Mouse (Mus musculus) midbrain, embryonic 12.5 days (tissue): ENCODE measurements around the gene Mydgf. TPM values are rescaled to one million over a fixed set of nuclear protein-coding genes. Genes with fewer than 3 reads are reported as not detected.

Source experiments
- ATAC-seq: fragments of 200-750 bp; cut with Nextera tagmentation; 2 replicates; pipeline ENCODE4 v1.8.0; 2017; ENCODE audit warnings: low read depth, moderate TSS enrichment, moderate library complexity; ENCODE audit not compliant: low FRiP score
- H3K27ac ChIP-seq: fragments of 300-500 bp; sonication (generic); replicated peaks from 2 replicates; pipeline ENCODE4 v1.5.1; 2016; ENCODE audit warnings: mild to moderate bottlenecking
- H3K27me3 ChIP-seq: fragments of 300-500 bp; sonication (generic); 2 replicates; pipeline ENCODE4 v1.6.1; 2016; ENCODE audit warnings: mild to moderate bottlenecking
- H3K36me3 ChIP-seq: fragments of 300-500 bp; sonication (generic); 2 replicates; pipeline ENCODE4 v1.6.1; 2016
- H3K4me1 ChIP-seq: fragments of 300-500 bp; sonication (generic); 2 replicates; pipeline ENCODE4 v1.6.1; 2016
- H3K4me2 ChIP-seq: fragments of 300-500 bp; sonication (generic); replicated peaks from 2 replicates; pipeline ENCODE4 v1.6.1; 2016; ENCODE audit warnings: mild to moderate bottlenecking, moderate library complexity
- H3K4me3 ChIP-seq: fragments of 300-500 bp; sonication (generic); 2 replicates; pipeline ENCODE4 v1.5.1; 2016; ENCODE audit warnings: mild to moderate bottlenecking
- H3K9ac ChIP-seq: fragments of 300-500 bp; sonication (generic); replicated peaks from 2 replicates; pipeline ENCODE4 v1.6.1; 2016; ENCODE audit warnings: mild to moderate bottlenecking, moderate library complexity
- H3K9me3 ChIP-seq: fragments of 300-500 bp; sonication (generic); 2 replicates; pipeline ENCODE4 v1.6.1; 2016; ENCODE audit warnings: mild to moderate bottlenecking
- WGBS: fragments of 180-500 bp; shearing (Covaris S2); methylation state at CpG from one replicate; pipeline ENCODE4 v1.1.7; 2016; 5-methylcytosine and 5-hydroxymethylcytosine counted together
- polyA plus RNA-seq: library from polyadenylated mRNA; unstranded; fragments of >200 nt; fragmentation: Nextera tagmentation; extraction: Ambion mirVana; gene quantifications from 2 replicates; pipeline ENCODE4 v1.2.1, GENCODE M21; 2016

Mydgf gene
- polyA plus RNA-seq, 1 experiment from 2014 or later = 61.6 TPM

DNA sequence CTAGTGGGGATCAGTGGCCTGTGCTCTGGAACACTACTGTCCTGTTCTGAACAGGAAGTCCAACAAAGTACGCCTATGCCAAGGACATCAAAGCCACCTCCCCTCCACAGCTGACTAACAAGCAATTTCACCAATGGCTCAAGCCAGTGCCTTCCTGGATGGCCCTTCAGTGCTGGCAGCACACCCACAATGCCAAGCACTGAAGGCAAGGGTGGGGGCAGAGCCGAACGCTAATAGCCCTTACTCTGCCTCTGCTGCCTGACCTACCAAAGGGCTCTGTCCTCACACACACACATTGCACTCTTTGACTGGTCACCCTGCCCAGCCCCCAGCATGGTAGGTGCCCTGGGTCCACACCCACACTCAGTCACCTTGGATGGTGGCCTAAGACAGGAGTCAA is 25.1 kb upstream of the Mydgf start:
- H3K4me3 ChIP-seq = no peak overlapping the region
- no peaks in the 10 kb centered on the region for H3K9me3 ChIP-seq
- H3K4me1 ChIP-seq = peaks cover 4% of the 10 kb centered on the region; the same call in 1 of the 2 replicates
- WGBS = 97% methylated on average over 3 of the region's 3 CpGs
- H3K27me3 ChIP-seq = no peaks in the 10 kb centered on the region
- ATAC-seq = no peak
- no peak overlapping the region for H3K27ac ChIP-seq
- no peak overlapping the region for H3K9ac ChIP-seq
- peaks cover 86% of the 10 kb centered on the region for H3K36me3 ChIP-seq
- H3K4me2 ChIP-seq = no peak overlapping the region

- no peaks in the 10 kb centered on the region for H3K9me3 ChIP-seq
- 93% methylated on average over 9 of the region's 9 CpGs for WGBS
- H3K27me3 ChIP-seq = no peaks in the 10 kb centered on the region
- H3K27ac ChIP-seq = no peak overlapping the region
- H3K9ac ChIP-seq = no peak overlapping the region
- ATAC-seq = no peak
- no peak overlapping the region for H3K4me2 ChIP-seq
- no peak overlapping the region for H3K4me3 ChIP-seq
- H3K36me3 ChIP-seq = peaks cover 94% of the 10 kb centered on the region
- H3K4me1 ChIP-seq = peaks cover 3% of the 10 kb centered on the region; the same call in 1 of the 2 replicates
Measured at GRCm38 (mm10) chr17:56207963-56208530, 24.3 kb upstream of the Mydgf start.

GRCm38 (mm10) chr17:56206986-56207674 is 23.4 kb upstream of the Mydgf start:
- Histone ChIP-seq H3K9ac (no peak overlapping the region), H3K9me3 (no peaks in the 10 kb centered on the region), H3K4me3 (no peak overlapping the region), H3K36me3 (peaks cover 100% of the 10 kb centered on the region), H3K27me3 (no peaks in the 10 kb centered on the region), H3K4me1 (no peaks in the 10 kb centered on the region), H3K27ac (no peak overlapping the region), H3K4me2 (no peak overlapping the region)
- ATAC-seq = no peak
- WGBS = 89% methylated on average over 6 of the region's 6 CpGs

DNA sequence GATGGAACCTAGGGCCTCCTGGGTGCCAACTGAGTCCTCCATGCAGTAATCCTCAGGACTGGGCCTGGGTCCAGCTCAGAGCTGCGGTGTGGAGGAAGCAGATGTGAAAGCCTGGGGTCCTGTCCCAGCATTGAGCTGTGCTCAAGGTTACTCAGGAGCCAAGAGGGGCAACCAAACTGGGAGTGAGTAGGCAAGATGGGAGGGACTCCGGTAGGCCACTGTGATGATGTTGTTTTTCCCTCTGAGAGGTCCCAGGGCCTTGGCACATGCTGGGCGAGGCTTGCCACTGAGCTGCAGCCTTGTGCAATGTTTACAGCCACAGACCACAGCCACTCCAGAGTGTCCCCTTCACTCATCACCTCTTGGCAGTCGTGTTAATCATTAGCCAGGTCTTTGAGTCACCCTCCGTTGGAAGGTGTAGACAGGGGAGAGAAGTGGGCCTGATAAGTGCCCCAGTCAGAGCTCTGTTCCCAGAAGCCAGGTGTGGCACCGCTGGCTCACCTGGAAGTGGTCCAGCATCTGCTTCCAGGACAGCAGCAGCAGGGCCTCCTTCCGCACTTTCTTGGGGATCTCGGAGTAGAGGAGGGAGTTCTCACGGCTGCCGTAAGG is 22.7 kb upstream of the Mydgf start:
- Histone ChIP-seq H3K36me3 (peaks cover 100% of the 10 kb centered on the region), H3K9ac (no peak overlapping the region), H3K4me2 (no peak overlapping the region), H3K4me1 (no peaks in the 10 kb centered on the region), H3K27me3 (no peaks in the 10 kb centered on the region), H3K27ac (no peak overlapping the region), H3K9me3 (no peaks in the 10 kb centered on the region), H3K4me3 (no peak overlapping the region)
- WGBS = 89% methylated on average over 10 of the region's 10 CpGs
- ATAC-seq = no peak

DNA sequence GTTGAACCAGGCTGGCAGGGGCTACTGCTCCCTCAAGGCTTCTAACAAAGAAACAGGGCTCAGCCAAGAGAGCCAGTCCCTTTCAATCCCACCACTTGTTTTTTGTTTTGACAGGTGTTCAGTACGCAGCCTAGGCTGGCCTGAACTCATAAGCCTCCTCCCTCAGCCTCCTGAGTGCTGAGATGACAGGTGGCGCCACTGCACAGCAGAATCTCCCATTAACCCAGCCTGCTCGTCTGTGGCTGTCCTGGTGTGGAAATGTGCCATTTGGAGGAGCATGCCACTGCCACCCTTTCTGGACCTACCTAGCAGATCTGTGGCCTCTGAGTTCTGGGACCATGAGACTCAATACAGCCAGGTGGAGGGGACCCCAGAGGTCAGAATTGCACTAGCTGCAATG is 20.0 kb upstream of the Mydgf start:
- H3K4me1 ChIP-seq = no peaks in the 10 kb centered on the region
- H3K27me3 ChIP-seq = no peaks in the 10 kb centered on the region
- no peaks in the 10 kb centered on the region for H3K9me3 ChIP-seq
- no peak overlapping the region for H3K9ac ChIP-seq
- no peak overlapping the region for H3K4me2 ChIP-seq
- no peak for ATAC-seq
- WGBS = 69% methylated on average over 3 of the region's 3 CpGs
- no peak overlapping the region for H3K27ac ChIP-seq
- no peak overlapping the region for H3K4me3 ChIP-seq
- H3K36me3 ChIP-seq = peaks cover 93% of the 10 kb centered on the region

- no peak overlapping the region for H3K4me3 ChIP-seq
- no peaks in the 10 kb centered on the region for H3K4me1 ChIP-seq
- no peak overlapping the region for H3K4me2 ChIP-seq
- no peak overlapping the region for H3K27ac ChIP-seq
- H3K9me3 ChIP-seq = no peaks in the 10 kb centered on the region
- ATAC-seq = no peak
- WGBS = 95% methylated on average over 8 of the region's 8 CpGs
- no peaks in the 10 kb centered on the region for H3K27me3 ChIP-seq
- peaks cover 93% of the 10 kb centered on the region for H3K36me3 ChIP-seq
- no peak overlapping the region for H3K9ac ChIP-seq
Measured at GRCm38 (mm10) chr17:56202476-56202875, 18.8 kb upstream of the Mydgf start.

- peaks cover 93% of the 10 kb centered on the region for H3K36me3 ChIP-seq
- H3K27me3 ChIP-seq = no peaks in the 10 kb centered on the region
- H3K27ac ChIP-seq = no peak overlapping the region
- H3K4me2 ChIP-seq = no peak overlapping the region
- no peak for ATAC-seq
- H3K4me3 ChIP-seq = no peak overlapping the region
- no peaks in the 10 kb centered on the region for H3K9me3 ChIP-seq
- WGBS = 70% methylated on average over 3 of the region's 3 CpGs
- H3K4me1 ChIP-seq = no peaks in the 10 kb centered on the region
- no peak overlapping the region for H3K9ac ChIP-seq
Measured at GRCm38 (mm10) chr17:56201642-56202041, 17.9 kb upstream of the Mydgf start.

DNA sequence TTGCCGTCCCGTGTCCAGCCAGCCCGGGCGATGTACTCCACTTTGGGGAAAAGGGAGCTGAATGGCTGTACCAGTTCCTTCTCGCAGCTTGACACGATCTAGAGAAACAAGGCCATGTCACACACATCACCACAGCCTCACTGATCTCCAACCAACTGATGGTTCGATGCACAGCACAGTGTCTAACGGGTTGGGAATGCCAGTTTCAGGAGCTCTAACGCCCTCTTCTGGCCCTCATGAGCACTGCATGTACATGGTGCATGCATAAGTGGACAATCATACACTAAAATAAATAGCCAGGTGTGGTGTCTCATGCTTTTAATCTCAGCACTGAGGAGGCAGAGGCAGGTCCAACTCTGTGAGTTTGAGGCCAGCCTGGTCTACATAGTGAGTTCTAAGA is 16.9 kb upstream of the Mydgf start:
- 83% methylated on average over 9 of the region's 9 CpGs for WGBS
- peaks cover 93% of the 10 kb centered on the region for H3K36me3 ChIP-seq
- H3K4me2 ChIP-seq = no peak overlapping the region

DNA sequence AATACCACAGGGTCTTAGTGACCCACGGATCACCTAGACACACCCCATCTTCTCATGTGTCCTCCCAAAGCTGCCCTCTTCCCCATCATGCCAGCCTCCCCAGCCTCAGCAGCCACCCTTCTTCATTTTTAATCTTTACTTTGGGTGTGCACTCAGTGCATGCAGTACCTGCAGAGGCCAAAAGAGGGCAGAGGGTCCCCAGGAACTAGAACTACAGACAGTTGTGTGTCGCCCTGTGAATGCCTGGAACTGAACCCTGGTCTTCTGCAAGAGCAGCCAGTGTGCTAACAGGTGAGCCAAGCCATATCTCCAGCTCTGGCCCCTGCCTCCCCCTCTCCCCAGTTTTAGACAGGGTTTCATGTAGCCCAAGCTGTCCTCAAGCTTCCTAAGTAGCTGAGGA is 13.1 kb upstream of the Mydgf start:
- whole genome bisulfite sequencing = 76% methylated on average over 2 of the region's 2 CpGs
- no peaks in the 10 kb centered on the region for H3K4me1 ChIP-seq
- peaks cover 93% of the 10 kb centered on the region for H3K36me3 ChIP-seq
- no peak overlapping the region for H3K4me3 ChIP-seq
- no peak overlapping the region for H3K27ac ChIP-seq
- H3K9me3 ChIP-seq = no peaks in the 10 kb centered on the region
- no peaks in the 10 kb centered on the region for H3K27me3 ChIP-seq
- ATAC-seq = no peak
- H3K4me2 ChIP-seq = no peak overlapping the region
- H3K9ac ChIP-seq = no peak overlapping the region

More for the DNA sequence above, 16.9 kb upstream of the Mydgf start:
- H3K27me3 ChIP-seq = no peaks in the 10 kb centered on the region
- ATAC-seq = no peak
- H3K9me3 ChIP-seq = no peaks in the 10 kb centered on the region
- H3K4me3 ChIP-seq = no peak overlapping the region
- H3K4me1 ChIP-seq = no peaks in the 10 kb centered on the region
- no peak overlapping the region for H3K9ac ChIP-seq
- no peak overlapping the region for H3K27ac ChIP-seq

- Histone ChIP-seq H3K36me3 (peaks cover 94% of the 10 kb centered on the region), H3K27me3 (no peaks in the 10 kb centered on the region), H3K4me2 (no peak overlapping the region), H3K4me1 (no peaks in the 10 kb centered on the region), H3K9ac (no peak overlapping the region), H3K9me3 (no peaks in the 10 kb centered on the region), H3K4me3 (no peak overlapping the region), H3K27ac (no peak overlapping the region)
- WGBS = 93% methylated on average over 13 of the region's 13 CpGs
- no peak for ATAC-seq
Measured at GRCm38 (mm10) chr17:56194765-56195164, 11.0 kb upstream of the Mydgf start.

GRCm38 (mm10) chr17:56194357-56194756 is 10.6 kb upstream of the Mydgf start:
- WGBS = 95% methylated on average over 12 of the region's 12 CpGs
- no peak for ATAC-seq
- Histone ChIP-seq H3K4me2 (no peak overlapping the region), H3K27ac (no peak overlapping the region), H3K27me3 (no peaks in the 10 kb centered on the region), H3K9me3 (no peaks in the 10 kb centered on the region), H3K36me3 (peaks cover 98% of the 10 kb centered on the region), H3K4me1 (no peaks in the 10 kb centered on the region), H3K9ac (no peak overlapping the region), H3K4me3 (no peak overlapping the region)

DNA sequence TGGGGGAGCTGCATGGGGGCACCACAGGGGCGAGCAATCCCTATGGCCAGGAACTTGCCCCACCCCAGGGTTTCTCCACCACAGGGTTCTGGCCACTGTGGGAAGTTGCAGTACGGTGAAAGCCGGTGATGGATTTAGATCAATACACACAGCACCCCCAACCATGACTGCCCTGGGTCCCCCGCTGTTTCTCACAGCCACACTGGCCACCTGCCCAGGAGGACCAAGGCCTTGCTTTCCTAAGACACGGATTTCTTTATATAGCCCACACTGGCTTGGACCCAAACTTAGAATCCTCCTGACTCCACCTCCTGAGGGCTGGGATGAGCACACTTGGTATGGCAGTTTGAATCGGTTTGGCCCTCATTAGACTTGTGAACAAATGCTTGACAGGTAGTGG is 7.5 kb upstream of the Mydgf start:
- no peaks in the 10 kb centered on the region for H3K27me3 ChIP-seq
- ATAC-seq = no peak
- no peak overlapping the region for H3K27ac ChIP-seq
- 92% methylated on average over 6 of the region's 6 CpGs for WGBS
- no peaks in the 10 kb centered on the region for H3K4me1 ChIP-seq
- H3K9ac ChIP-seq = no peak overlapping the region
- H3K36me3 ChIP-seq = peaks cover 94% of the 10 kb centered on the region
- no peaks in the 10 kb centered on the region for H3K9me3 ChIP-seq
- no peak overlapping the region for H3K4me2 ChIP-seq
- no peak overlapping the region for H3K4me3 ChIP-seq
